Mouse (Mus musculus) urinary bladder, adult 18-20 months (tissue): Measurements from ENCODE around the gene Spsb4.

Experiments used
- DNase-seq, 2 experiments: peaks; one replicate each; pipeline ENCODE4 v3.0.0; 2022; ENCODE audit warnings: low spot score in 2 of 2, mixed read lengths in 2 of 2

The Spsb4 gene

GRCm38 (mm10) chr9:96899717-96900116 lies 118.9 kb downstream of the Spsb4 start:
- no peak for DNase-seq

GRCm38 (mm10) chr9:96899004-96899403 lies 119.6 kb downstream of the Spsb4 start:
- no peak for DNase-seq

GRCm38 (mm10) chr9:96896690-96897089 lies 122.0 kb downstream of the Spsb4 start:
- no peak for DNase-seq

- peak in 1 of 2 experiments; percentile 25 for DNase-seq
Observed at GRCm38 (mm10) chr9:96893582-96893981, 125.1 kb downstream of the Spsb4 start.
